Mouse (Mus musculus) adrenal gland (tissue): Measurements from ENCODE around the gene Lfng.

Experiments used
- intact Hi-C: fragments of 180-260 bp; cut with DNase I; formaldehyde crosslinking; loops from one replicate; pipeline ENCODE4 v1.15.1; 2025

Gene Lfng

GRCm38 (mm10) chr5:140637989-140638388, 30.9 kb downstream of the Lfng start:
- intact Hi-C loops: no loop called here

GRCm38 (mm10) chr5:140638484-140638883, 31.4 kb downstream of the Lfng start:
- intact Hi-C loops: no loop called here

DNA sequence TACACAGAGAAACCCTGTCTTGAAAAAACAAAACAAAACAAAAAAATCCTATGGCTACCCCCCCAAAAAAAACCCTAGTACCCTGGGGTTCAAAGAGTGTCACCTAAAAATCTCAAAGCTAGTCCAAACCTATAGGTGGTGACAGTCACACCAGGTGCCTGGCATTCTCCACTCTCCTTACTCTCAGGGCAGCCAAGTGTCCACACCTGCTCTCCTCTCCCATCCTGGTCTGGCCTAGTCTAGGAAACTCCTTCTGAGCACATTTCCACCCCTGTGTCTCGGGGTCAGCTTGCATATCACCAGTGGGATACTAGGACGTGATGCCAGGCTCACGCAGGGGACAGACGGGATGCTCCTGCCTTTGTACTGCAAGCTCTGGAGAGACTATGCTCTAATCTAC, 32.2 kb downstream of the Lfng start:
- intact Hi-C loops: no loop called here

DNA sequence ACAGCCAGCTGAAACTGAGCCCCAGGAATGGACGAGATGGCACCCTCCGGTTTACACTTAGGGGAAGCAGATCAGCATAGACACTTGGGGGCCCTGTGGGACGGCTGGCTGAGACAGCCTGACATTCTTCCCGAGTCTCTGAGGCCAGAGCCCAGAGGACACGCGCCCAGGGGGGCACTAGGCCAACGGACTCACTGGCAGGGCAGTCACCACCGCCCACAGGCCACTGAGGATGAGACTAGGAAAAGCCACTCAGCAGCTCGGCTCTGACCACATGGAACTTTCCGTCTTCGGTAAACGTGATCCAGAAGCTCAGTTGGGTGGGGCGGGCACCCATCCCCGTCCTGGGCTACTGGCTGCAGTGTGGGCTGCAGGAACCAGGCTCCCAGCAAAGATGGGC, 32.8 kb downstream of the Lfng start:
- intact Hi-C loops: no loop called here

GRCm38 (mm10) chr5:140640812-140641211, 33.7 kb downstream of the Lfng start:
- intact Hi-C loops: no loop called here

- intact Hi-C loops: no loop called here
These were observed 34.3 kb downstream of the Lfng start for GRCm38 (mm10) chr5:140641254-140641928.

- intact Hi-C loops: no loop called here
These were observed 35.0 kb downstream of the Lfng start for GRCm38 (mm10) chr5:140642076-140642475.

GRCm38 (mm10) chr5:140644263-140644662, 37.1 kb downstream of the Lfng start:
- intact Hi-C loops: no loop called here

GRCm38 (mm10) chr5:140644702-140645201, 37.6 kb downstream of the Lfng start:
- intact Hi-C loops: no loop called here

- intact Hi-C loops: no loop called here
These were observed 38.3 kb downstream of the Lfng start for GRCm38 (mm10) chr5:140645454-140645853.

DNA sequence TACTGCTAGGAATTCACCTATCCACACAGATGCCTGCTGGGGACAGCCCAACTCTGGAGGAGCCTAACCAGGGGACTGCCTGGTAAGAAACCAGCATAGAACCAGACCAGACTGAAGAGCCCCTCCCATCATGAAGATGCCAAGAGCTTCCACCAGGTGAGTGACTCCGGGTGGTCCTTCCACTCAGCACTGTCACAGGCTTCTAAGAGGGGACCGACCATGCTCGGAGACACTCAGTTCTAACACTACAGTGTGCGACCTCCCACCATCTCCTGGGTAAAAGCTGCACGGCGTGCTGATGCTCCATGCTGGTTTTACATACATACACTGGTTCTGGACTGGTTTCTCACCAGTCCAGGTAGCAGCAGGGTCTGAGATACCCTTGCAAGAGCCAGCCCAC, 39.1 kb downstream of the Lfng start:
- intact Hi-C loops: no loop called here

- intact Hi-C loops: no loop called here
These were observed 40.1 kb downstream of the Lfng start for GRCm38 (mm10) chr5:140647031-140647760.

DNA sequence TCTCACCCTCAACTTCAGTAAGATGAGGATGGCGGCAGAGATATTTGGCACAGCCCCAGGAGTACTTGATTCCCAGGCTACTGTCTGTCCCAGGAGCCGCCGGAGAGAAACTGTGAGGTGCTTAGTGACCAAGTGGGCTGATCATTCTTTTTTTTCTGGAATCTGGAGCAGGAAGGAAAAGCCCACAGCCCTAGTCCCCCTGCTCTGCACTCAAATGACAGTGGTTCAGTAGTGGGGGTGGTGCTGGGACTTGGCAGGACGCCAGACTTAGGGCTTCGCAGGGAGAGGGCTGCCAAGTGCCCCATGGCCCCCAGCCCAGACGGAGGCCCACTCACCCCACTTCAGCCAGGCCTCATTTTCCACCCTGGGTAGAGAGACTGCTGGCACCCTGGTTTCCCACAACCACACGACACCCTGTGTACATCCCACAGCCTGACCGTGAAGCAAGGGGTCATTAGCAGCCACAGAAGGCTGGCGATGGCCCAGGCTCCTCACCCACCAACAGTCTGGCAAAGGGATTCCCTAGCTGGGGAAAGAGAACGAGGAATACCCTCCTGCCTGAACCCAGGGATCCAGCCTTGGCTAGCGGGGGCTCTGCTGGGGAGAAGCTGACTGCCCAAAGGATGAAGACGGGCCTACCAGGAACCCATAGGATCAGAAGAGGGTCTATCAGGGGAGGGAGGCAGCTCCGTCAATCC, 40.9 kb downstream of the Lfng start:
- intact Hi-C loops: no loop called here

- intact Hi-C loops: no loop called here
These were observed 41.5 kb downstream of the Lfng start, which contains the start of gene Ttyh3 for GRCm38 (mm10) chr5:140648519-140649100. Ttyh3 (minus strand) TSS chr5:140649031.

- intact Hi-C loops: no loop called here
These were observed 42.1 kb downstream of the Lfng start for GRCm38 (mm10) chr5:140649101-140649667.

DNA sequence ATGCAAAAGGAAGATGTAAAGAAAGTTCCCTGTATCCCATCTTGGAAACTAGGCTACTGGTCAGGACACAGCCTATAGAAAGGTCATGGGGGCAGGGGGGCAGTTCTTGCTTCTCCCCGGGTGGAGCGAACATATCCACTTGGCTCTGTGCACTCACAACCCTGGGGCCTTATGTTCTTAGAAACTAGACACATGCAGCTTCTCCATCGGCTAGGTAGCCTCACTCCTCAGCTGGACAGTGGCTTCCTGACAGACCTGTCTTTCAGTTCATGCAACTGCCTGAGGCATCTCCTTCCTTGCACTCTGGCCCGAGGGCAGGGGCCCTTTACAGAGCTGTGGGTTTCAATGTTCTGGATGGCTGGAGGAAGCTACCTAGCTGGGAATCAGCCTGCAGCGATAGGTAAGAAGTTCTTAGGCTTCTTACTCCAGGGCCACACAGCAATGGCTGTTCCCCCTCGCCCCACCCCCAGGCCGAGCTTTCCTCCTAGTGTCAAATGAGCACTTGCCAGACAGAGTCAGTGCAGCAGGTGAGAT, 42.8 kb downstream of the Lfng start:
- intact Hi-C loops: no loop called here

GRCm38 (mm10) chr5:140651231-140651630, 44.1 kb downstream of the Lfng start:
- intact Hi-C loops: no loop called here

- intact Hi-C loops: no loop called here
These were observed 45.5 kb downstream of the Lfng start for GRCm38 (mm10) chr5:140652587-140652986.

DNA sequence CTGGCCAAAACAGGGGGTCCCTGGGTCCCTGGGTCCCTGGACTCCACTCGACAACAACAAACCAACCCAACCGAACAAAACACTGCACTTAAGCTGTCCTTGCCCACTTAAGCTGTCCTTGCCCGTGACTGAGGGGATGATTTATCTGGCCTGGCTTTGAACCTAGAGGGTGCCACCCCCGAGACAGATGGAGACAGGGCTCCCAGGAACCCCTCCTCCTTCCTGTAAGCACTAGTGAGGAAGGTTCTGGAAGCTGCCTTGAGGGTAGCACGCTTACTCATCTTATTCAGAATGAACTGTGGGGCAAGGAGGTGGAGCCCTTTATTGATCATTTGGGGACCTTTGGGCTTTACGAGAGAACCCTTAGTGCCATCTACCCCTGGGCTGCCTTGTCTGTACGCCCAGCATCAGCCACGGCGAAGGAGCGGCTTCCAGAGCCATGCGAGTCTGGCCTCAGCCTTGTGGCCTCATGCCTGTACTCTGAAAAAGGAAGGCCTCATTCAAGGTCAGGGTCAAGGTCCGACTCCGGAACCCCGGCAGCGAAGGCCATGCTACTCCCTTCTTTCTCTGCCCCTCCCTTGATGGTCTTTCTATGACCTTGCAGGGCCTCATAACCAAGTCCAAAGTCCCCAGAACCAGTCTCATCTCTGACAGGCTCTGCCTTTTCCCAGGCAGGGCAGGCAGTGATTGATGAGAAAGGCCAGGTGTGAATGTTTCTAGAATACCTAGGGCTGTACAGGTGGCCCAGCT, 47.2 kb downstream of the Lfng start:
- intact Hi-C loops: no loop called here

DNA sequence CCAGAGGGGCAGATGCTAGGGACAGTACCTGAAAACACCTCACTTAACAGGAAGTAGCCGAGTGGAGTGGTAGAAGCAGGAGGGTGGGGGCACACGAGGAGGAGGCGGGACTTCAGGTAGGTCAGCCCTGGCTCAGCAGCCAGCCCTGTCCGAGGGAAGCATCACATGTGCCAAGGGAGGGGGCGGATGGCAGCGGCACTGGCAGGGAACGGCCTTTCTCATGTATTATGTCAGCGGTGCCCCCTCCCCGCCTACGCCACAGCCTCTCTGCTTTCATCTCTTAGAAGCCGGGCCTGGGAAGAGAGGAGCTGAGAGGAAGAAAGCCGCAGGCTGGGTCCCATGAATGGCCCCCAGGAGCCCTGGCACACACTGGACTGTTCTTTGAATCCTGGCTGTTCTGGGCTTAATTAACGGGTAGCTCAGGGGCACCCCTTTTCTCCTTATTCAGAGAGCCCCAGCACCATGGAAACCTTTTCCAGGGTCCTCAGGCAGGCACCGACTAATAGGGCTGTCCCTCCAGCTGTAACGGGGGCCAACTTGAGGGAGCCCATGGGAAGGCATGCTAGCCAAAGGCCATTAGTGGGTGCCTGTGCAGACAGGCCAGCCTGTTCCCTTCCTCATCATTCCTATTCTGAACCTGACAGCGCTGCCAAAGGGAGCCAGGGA, 52.6 kb downstream of the Lfng start:
- intact Hi-C loops: no loop called here
